In genomic region chr10:18408635-18409034, GRCm38 (mm10) we compare ENCODE assay signal across 7 mouse cellular contexts.
DNase-seq lines count a peak whose midpoint lies in the region; ATAC-seq and TF ChIP-seq lines count a peak whose summit lies in the region.

No protein-coding gene starts in this region.

- no peak for DNase-seq in left cerebral cortex, adult 2 months (ENCODE audit: extremely low spot score in 1 of 2, low spot score in 2 of 2)
- no peak for DNase-seq in left cerebral cortex, adult 18-20 months (ENCODE audit: low spot score in 2 of 2)
- peak; percentile 54 for DNase-seq in forebrain, embryonic 14.5 days (ENCODE audit: low spot score)
- DNase-seq in limb, embryonic 10.5 days (ENCODE audit: low spot score): no peak
- no peak for DNase-seq in layer of hippocampus, adult 9-10 months (ENCODE audit: low spot score)
- no peak for DNase-seq in adrenal gland, postnatal 14 days

- H3K4me3 ChIP-seq in left cerebral cortex, adult 2 months: peak overlapping the region; percentile 44
- H3K4me3 ChIP-seq in forebrain, embryonic 14.5 days (ENCODE audit: low read depth, low read length): peak overlapping the region; percentile 62
- H3K4me3 ChIP-seq in limb, embryonic 10.5 days: peak overlapping the region; percentile 62
- H3K4me3 ChIP-seq in olfactory bulb, adult 2 months (ENCODE audit: insufficient read depth, low read depth, low read length): peak overlapping the region; percentile 20; the same call in 1 of the 2 replicates

- no peaks in the 10 kb centered on the region for H3K36me3 ChIP-seq in forebrain, embryonic 14.5 days (ENCODE audit: control insufficient read depth, insufficient read depth, low read length)
- no peaks in the 10 kb centered on the region for H3K36me3 ChIP-seq in limb, embryonic 10.5 days

- no peak for TF ChIP-seq CTCF in left cerebral cortex, adult 2 months (IDR thresholded peaks at IDR 0.05)
- no peak for TF ChIP-seq CTCF in olfactory bulb, adult 2 months (IDR thresholded peaks at IDR 0.05; ENCODE audit: insufficient read depth, low read depth, low read length)

- H3K4me1 ChIP-seq in forebrain, embryonic 14.5 days (ENCODE audit: control insufficient read depth, insufficient read depth, low read length): peaks cover 18% of the 10 kb centered on the region
- peaks cover 51% of the 10 kb centered on the region for H3K4me1 ChIP-seq in limb, embryonic 10.5 days
- peaks cover 18% of the 10 kb centered on the region for H3K4me1 ChIP-seq in olfactory bulb, adult 2 months (ENCODE audit: control insufficient read depth, insufficient read depth, low read length)

- no peak overlapping the region; the same call in 1 of the 2 replicates for H3K27ac ChIP-seq in left cerebral cortex, adult 2 months
- peak overlapping the region; percentile 76 for H3K27ac ChIP-seq in forebrain, embryonic 14.5 days (ENCODE audit: low read depth, low read length)
- H3K27ac ChIP-seq in limb, embryonic 10.5 days: peak overlapping the region; percentile 86
- no peak overlapping the region for H3K27ac ChIP-seq in olfactory bulb, adult 2 months (ENCODE audit: insufficient read depth, low read depth, low read length)

- no peak for ATAC-seq in forebrain, embryonic 14.5 days

- H3K4me2 ChIP-seq in forebrain, embryonic 14.5 days (ENCODE audit: low read length): peak overlapping the region; percentile 69

- H3K9me3 ChIP-seq in forebrain, embryonic 14.5 days (replicated peaks; ENCODE audit: control insufficient read depth, low read length): no peaks in the 10 kb centered on the region
- no peaks in the 10 kb centered on the region for H3K9me3 ChIP-seq in limb, embryonic 10.5 days (replicated peaks)

- intact Hi-C loops in left cerebral cortex, adult 2 months (cut with DNase I): loop anchor here (5.0 kb wide), 1 partner anchor 119 kb away; no protein-coding TSS in a partner anchor

- H3K9ac ChIP-seq in forebrain, embryonic 14.5 days (ENCODE audit: low read length): peak overlapping the region; percentile 86

- 6% methylated on average over 9 of the region's 9 CpGs for WGBS in forebrain, embryonic 14.5 days
- 53% methylated on average over 9 of the region's 9 CpGs for WGBS in limb, embryonic 10.5 days
- 37% methylated on average over 9 of the region's 9 CpGs for WGBS in olfactory bulb, adult 2 months

- no peak for TF ChIP-seq POLR2A in olfactory bulb, adult 2 months (IDR thresholded peaks at IDR 0.05; ENCODE audit: insufficient read depth, low read depth, low read length)

- H3K27me3 ChIP-seq in forebrain, embryonic 14.5 days (replicated peaks; ENCODE audit: control insufficient read depth, insufficient read depth, low read length): no peaks in the 10 kb centered on the region
- no peaks in the 10 kb centered on the region for H3K27me3 ChIP-seq in limb, embryonic 10.5 days (ENCODE audit: low read depth, poor library complexity, severe bottlenecking)

Comparison
In these comparisons a context has a peak if more than half of its experiments do, and no peak if none do; other contexts are left out.
1. H3K27ac ChIP-seq: peak in forebrain, embryonic 14.5 days (single experiment) and limb, embryonic 10.5 days (single experiment); none in left cerebral cortex, adult 2 months (single experiment) and olfactory bulb, adult 2 months (single experiment).
2. Peak in every context shown above with its lines, with median percentiles within 50 percentile points of each other: H3K4me3 ChIP-seq.